Comparison of ENCODE assay signal across 8 mouse cellular contexts in genomic region chr7:120830431-120831381, GRCm38 (mm10). TPM values are rescaled to one million over a fixed set of nuclear protein-coding genes. Genes with fewer than 3 reads are reported as not detected.
DNase-seq lines count a peak whose midpoint lies in the region; ATAC-seq and TF ChIP-seq lines count a peak whose summit lies in the region.

No protein-coding gene starts in this region.

- WGBS in embryonic facial prominence, embryonic 11.5 days: 1% methylated on average over 46 of the region's 46 CpGs
- under 1% methylated on average over 46 of the region's 46 CpGs for WGBS in liver, embryonic 15.5 days (ENCODE audit: insufficient replicate concordance)

- DNase-seq in 416B (ENCODE audit: low read depth): peak; percentile 66
- DNase-seq in adrenal gland, adult 18-20 months (ENCODE audit: low spot score in 2 of 2): peak; percentile 56 to 69
- DNase-seq in embryonic facial prominence, embryonic 11.5 days (ENCODE audit: low spot score): peak; percentile 69
- DNase-seq in heart, adult 9 months (ENCODE audit: low spot score in 2 of 2): peak; percentile 79 to 88
- DNase-seq in kidney, adult 8-10 months: peak; percentile 69 to 82
- peak; percentile 64 for DNase-seq in neural tube, embryonic 10.5 days (ENCODE audit: extremely low spot score, low spot score)

- H3K36me3 ChIP-seq in embryonic facial prominence, embryonic 11.5 days (replicated peaks; ENCODE audit: control insufficient read depth, insufficient read depth, low read depth, low read length): no peaks in the 10 kb centered on the region
- H3K36me3 ChIP-seq in liver, embryonic 15.5 days (replicated peaks): no peaks in the 10 kb centered on the region
- no peaks in the 10 kb centered on the region for H3K36me3 ChIP-seq in testis, adult 2 months (ENCODE audit: control insufficient read depth, insufficient read depth, low read length)

- no peak for TF ChIP-seq CTCF in testis, adult 2 months (IDR thresholded peaks at IDR 0.05; ENCODE audit: control insufficient read depth, insufficient read depth, insufficient replicate concordance, low read depth, low read length)

- no peaks in the 10 kb centered on the region for H3K27me3 ChIP-seq in embryonic facial prominence, embryonic 11.5 days (ENCODE audit: control insufficient read depth, insufficient read depth, low read length)
- peaks cover 53% of the 10 kb centered on the region for H3K27me3 ChIP-seq in liver, embryonic 15.5 days
- no peaks in the 10 kb centered on the region for H3K27me3 ChIP-seq in testis, adult 2 months (ENCODE audit: control insufficient read depth, insufficient read depth, low read length)

- no peak; the same call in 1 of the 2 replicates for ATAC-seq in embryonic facial prominence, embryonic 11.5 days (replicated peaks; ENCODE audit: insufficient number of reproducible peaks, low FRiP score, low TSS enrichment, low read depth)
- ATAC-seq in liver, embryonic 15.5 days (ENCODE audit: insufficient read depth): 0 out of 2 replicates have a peak, but pooled peaks have one; percentile 7

- no peaks in the 10 kb centered on the region for H3K9me3 ChIP-seq in embryonic facial prominence, embryonic 11.5 days (replicated peaks; ENCODE audit: control insufficient read depth, low read length)
- H3K9me3 ChIP-seq in liver, embryonic 15.5 days (replicated peaks): no peaks in the 10 kb centered on the region

- peak overlapping the region; percentile 50 for H3K4me2 ChIP-seq in embryonic facial prominence, embryonic 11.5 days (ENCODE audit: low read depth, low read length)
- peak overlapping the region; percentile 99 for H3K4me2 ChIP-seq in liver, embryonic 15.5 days

- H3K4me1 ChIP-seq in embryonic facial prominence, embryonic 11.5 days (ENCODE audit: control insufficient read depth, insufficient read depth, low read length): no peaks in the 10 kb centered on the region; the same call in 1 of the 2 replicates
- peaks cover 38% of the 10 kb centered on the region for H3K4me1 ChIP-seq in liver, embryonic 15.5 days (replicated peaks)
- H3K4me1 ChIP-seq in testis, adult 2 months (ENCODE audit: control insufficient read depth, insufficient read depth, low read length): peaks cover 6% of the 10 kb centered on the region

- no peak overlapping the region for H3K27ac ChIP-seq in embryonic facial prominence, embryonic 11.5 days (replicated peaks; ENCODE audit: low read depth, low read length)
- peak overlapping the region; percentile 51 for H3K27ac ChIP-seq in liver, embryonic 15.5 days (replicated peaks)
- H3K27ac ChIP-seq in testis, adult 2 months (ENCODE audit: control insufficient read depth, insufficient read depth, low read depth, low read length): no peak overlapping the region

- no peak for TF ChIP-seq POLR2A in testis, adult 2 months (IDR thresholded peaks at IDR 0.05; ENCODE audit: control insufficient read depth, low read depth, low read length)

- H3K9ac ChIP-seq in embryonic facial prominence, embryonic 11.5 days (replicated peaks; ENCODE audit: low read length): peak overlapping the region; percentile 49
- peak overlapping the region; percentile 49 for H3K9ac ChIP-seq in liver, embryonic 15.5 days

- peak overlapping the region; percentile 45 for H3K4me3 ChIP-seq in embryonic facial prominence, embryonic 11.5 days (ENCODE audit: low read depth, low read length)
- peak overlapping the region; percentile 66 for H3K4me3 ChIP-seq in liver, embryonic 15.5 days (replicated peaks)
- H3K4me3 ChIP-seq in testis, adult 2 months (ENCODE audit: control insufficient read depth, low read depth, low read length): peak overlapping the region; percentile 82

RNA-seq across cellular contexts. Expression of gene Eef2k, which starts 11.9 kb away (rescaled TPM):
- total RNA-seq in adrenal gland, adult 18-20 months (2021): 10 to 100 TPM; 20.9 to 22.4 TPM
- polyA plus RNA-seq in embryonic facial prominence, embryonic 11.5 days (2014; fragmentation: Nextera tagmentation; extraction: Ambion mirVana): 8.7 and 10.6 TPM in 2 replicates
- polyA plus RNA-seq in liver, embryonic 15.5 days (2015; fragmentation: Nextera tagmentation; extraction: Ambion mirVana): 42.8 and 50.4 TPM in 2 replicates
- polyA plus RNA-seq in testis, adult 2 months (2012; rRNA removed): 10.5 and 13.6 TPM in 2 replicates

RNA-seq across cellular contexts. Expression of gene Gm5737, which starts 18.5 kb away (rescaled TPM):
- total RNA-seq in adrenal gland, adult 18-20 months (2021): not detected
- not detected in 2 replicates for polyA plus RNA-seq in embryonic facial prominence, embryonic 11.5 days (2014; fragmentation: Nextera tagmentation; extraction: Ambion mirVana)
- polyA plus RNA-seq in liver, embryonic 15.5 days (2015; fragmentation: Nextera tagmentation; extraction: Ambion mirVana): not detected in 2 replicates
- polyA plus RNA-seq in testis, adult 2 months (2012; rRNA removed): 0.16 and 0.31 TPM in 2 replicates
